Mouse (Mus musculus) liver, embryonic 14.5 days (tissue): ENCODE measurements around the gene Cbx6.

ENCODE experiments used
- CTCF ChIP-seq: IDR thresholded peaks from 2 replicates; pipeline ENCODE4 v1.5.1; 2016; ENCODE audit warnings: antibody characterized with exemption, low read depth, control low read depth
- EP300 ChIP-seq: IDR thresholded peaks from 2 replicates; pipeline ENCODE4 v1.6.1; 2016; ENCODE audit warnings: antibody characterized with exemption, low read depth

DNA sequence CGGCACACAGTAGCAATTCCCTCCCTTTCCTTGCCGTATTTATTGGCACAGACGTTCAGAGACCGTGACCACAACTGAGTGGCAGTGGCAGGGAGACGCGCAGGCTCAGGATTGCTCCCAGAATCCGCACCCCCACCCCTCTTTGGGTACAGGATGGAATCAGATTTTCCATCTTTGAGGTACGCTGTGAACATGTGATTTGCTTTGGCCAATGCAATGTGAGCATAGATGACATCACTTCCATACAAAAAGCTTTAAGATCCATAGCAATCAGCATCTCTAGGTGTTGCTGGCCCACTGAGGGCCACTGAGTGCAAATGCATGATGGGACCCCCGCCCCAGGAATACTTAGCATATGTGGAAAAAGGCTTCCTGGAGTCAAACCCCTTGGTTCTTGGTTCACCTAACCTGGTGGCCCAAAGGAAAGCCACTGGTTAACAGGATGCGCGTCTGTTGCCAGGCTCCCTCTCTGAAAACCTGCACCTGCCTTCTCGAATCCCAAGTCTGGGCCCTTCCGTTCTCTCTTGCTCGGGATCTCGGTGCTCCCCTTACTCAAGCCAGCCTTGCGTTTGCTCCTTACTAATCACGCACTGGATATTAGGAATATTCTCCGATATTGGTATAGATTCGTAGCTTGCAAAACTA is 48.3 kb upstream of the Cbx6 start:
- no peak for TF ChIP-seq EP300
- TF ChIP-seq CTCF, result no peak
